Mouse (Mus musculus): ENCODE measurements around the gene Skiv2l.

- no peak for TF ChIP-seq CTCF (IDR thresholded peaks at IDR 0.05; ENCODE audit: extremely low read depth, insufficient read length, insufficient replicate concordance, low read depth, low read length)
- TF ChIP-seq POLR2A (IDR thresholded peaks at IDR 0.05; ENCODE audit: low read depth, low read length) = no peak
Measured at GRCm38 (mm10) chr17:34860514-34860913, 10.5 kb upstream of the Skiv2l start.

Measured in small intestine, adult 2 months (tissue).